Mouse (Mus musculus): ENCODE data around the gene Cacna1a. TPM values are rescaled to one million over a fixed set of nuclear protein-coding genes. Genes with fewer than 3 reads are reported as not detected.

The Cacna1a gene
- polyA plus RNA-seq, 1 experiment from 2014 or later = 4.0 TPM

DNA sequence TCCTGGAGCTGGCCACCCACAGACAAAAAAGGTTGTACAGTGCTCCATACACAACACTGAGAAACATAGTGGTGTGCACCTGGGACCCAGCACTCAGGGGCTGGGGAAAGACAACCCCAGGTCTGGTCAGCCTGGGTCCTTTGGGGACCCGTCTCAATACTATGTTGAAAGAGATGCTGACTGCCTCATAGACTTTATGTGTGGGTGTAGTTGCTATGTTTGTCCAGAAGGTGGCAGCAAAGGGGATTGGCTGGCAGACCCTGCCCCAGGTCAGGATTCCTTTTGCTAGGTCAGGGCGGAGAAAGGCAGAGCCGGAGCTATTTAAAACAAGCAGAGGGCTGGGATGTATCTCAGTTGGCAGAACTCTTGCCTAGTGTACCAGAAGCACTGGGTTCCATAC lies 191.4 kb downstream of the Cacna1a start:
- no peaks in the 10 kb centered on the region for H3K4me1 ChIP-seq
- H3K9ac ChIP-seq = no peak overlapping the region
- H3K4me3 ChIP-seq (replicated peaks) = no peak overlapping the region
- H3K4me2 ChIP-seq = no peak overlapping the region
- H3K36me3 ChIP-seq = no peaks in the 10 kb centered on the region
- WGBS = 18% methylated on average over 3 of the region's 3 CpGs
- no peak for ATAC-seq (replicated peaks; ENCODE audit: low FRiP score)
- H3K27ac ChIP-seq = no peak overlapping the region
- H3K27me3 ChIP-seq = no peaks in the 10 kb centered on the region
- no peaks in the 10 kb centered on the region for H3K9me3 ChIP-seq (replicated peaks)

DNA sequence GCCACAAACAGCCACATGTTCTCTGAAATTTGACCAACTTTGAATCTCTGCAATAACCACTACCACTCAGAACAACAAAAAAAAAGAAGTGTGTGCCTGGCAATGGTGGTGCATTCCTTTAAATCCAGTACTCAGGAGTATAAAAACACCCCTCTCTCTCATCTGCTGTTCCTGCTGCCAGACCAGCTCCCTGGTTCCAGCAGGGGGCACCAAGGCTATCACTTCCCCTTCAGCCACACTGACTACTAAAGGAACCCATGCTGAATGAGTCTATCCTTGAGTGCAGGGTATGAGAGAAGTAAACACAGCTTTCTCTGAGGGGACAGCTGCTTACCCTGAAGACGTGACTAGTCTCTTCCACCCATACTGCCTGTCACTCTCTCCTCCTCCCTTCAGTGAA lies 197.1 kb downstream of the Cacna1a start:
- Histone ChIP-seq H3K36me3 (no peaks in the 10 kb centered on the region), H3K4me1 (no peaks in the 10 kb centered on the region), H3K9me3 (replicated peaks) (no peaks in the 10 kb centered on the region), H3K4me3 (replicated peaks) (no peak overlapping the region), H3K4me2 (no peak overlapping the region), H3K27ac (no peak overlapping the region), H3K9ac (no peak overlapping the region), H3K27me3 (no peaks in the 10 kb centered on the region)
- WGBS = 41% methylated on average over 1 of the region's 1 CpGs
- ATAC-seq (replicated peaks; ENCODE audit: low FRiP score) = no peak

DNA sequence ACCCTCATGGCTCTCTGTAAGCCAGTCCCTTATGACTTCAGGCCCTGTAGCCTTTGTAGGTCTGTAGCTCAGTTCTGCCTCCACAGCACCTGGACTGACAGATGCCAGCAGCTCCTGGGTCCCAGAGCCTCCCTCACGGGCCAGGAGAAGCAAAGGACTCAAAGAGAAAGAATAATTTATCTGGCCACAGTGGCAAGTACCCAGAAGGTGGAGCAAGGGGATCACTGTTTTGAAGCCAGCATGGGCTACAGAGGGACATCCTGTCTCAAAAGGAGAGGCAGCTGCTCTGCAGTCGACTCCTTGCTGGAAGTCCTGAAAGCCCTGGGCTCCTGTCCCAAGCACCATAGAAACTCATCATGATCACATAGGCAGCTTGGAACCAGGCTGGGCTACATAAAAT lies 198.0 kb downstream of the Cacna1a start:
- Histone ChIP-seq H3K9ac (no peak overlapping the region), H3K4me3 (replicated peaks) (no peak overlapping the region), H3K27ac (no peak overlapping the region), H3K4me2 (no peak overlapping the region), H3K4me1 (no peaks in the 10 kb centered on the region), H3K36me3 (no peaks in the 10 kb centered on the region), H3K27me3 (no peaks in the 10 kb centered on the region), H3K9me3 (replicated peaks) (no peaks in the 10 kb centered on the region)
- ATAC-seq (replicated peaks; ENCODE audit: low FRiP score) = no peak
- 60% methylated on average over 2 of the region's 2 CpGs for WGBS

GRCm38 (mm10) chr8:84588498-84588897 lies 200.3 kb downstream of the Cacna1a start:
- Histone ChIP-seq H3K27ac (no peak overlapping the region), H3K36me3 (no peaks in the 10 kb centered on the region), H3K9ac (no peak overlapping the region), H3K4me2 (no peak overlapping the region), H3K27me3 (no peaks in the 10 kb centered on the region; the same call in 1 of the 2 replicates), H3K4me3 (replicated peaks) (no peak overlapping the region), H3K4me1 (0 out of 2 replicates have a peak, but pooled peaks cover 3% of the 10 kb centered on the region), H3K9me3 (replicated peaks) (no peaks in the 10 kb centered on the region)
- 68% methylated on average over 11 of the region's 11 CpGs for WGBS
- no peak for ATAC-seq (replicated peaks; ENCODE audit: low FRiP score)

- Histone ChIP-seq H3K4me3 (replicated peaks) (no peak overlapping the region), H3K9ac (no peak overlapping the region), H3K27ac (no peak overlapping the region), H3K36me3 (no peaks in the 10 kb centered on the region), H3K9me3 (replicated peaks) (no peaks in the 10 kb centered on the region), H3K4me2 (no peak overlapping the region), H3K27me3 (no peaks in the 10 kb centered on the region; the same call in 1 of the 2 replicates), H3K4me1 (0 out of 2 replicates have a peak, but pooled peaks cover 3% of the 10 kb centered on the region)
- WGBS = 29% methylated on average over 15 of the region's 15 CpGs
- ATAC-seq (replicated peaks; ENCODE audit: low FRiP score) = no peak; the same call in 1 of the 2 replicates
Measured at GRCm38 (mm10) chr8:84592015-84592662, 203.9 kb downstream of the Cacna1a start.

- Histone ChIP-seq H3K27me3 (no peaks in the 10 kb centered on the region; the same call in 1 of the 2 replicates), H3K9me3 (replicated peaks) (no peaks in the 10 kb centered on the region), H3K4me3 (replicated peaks) (no peak overlapping the region), H3K9ac (no peak overlapping the region), H3K4me2 (no peak overlapping the region), H3K4me1 (0 out of 2 replicates have a peak, but pooled peaks cover 3% of the 10 kb centered on the region), H3K36me3 (no peaks in the 10 kb centered on the region), H3K27ac (no peak overlapping the region)
- ATAC-seq (replicated peaks; ENCODE audit: low FRiP score) = no peak
- 100% methylated on average over 1 of the region's 1 CpGs for WGBS
Measured at GRCm38 (mm10) chr8:84593143-84593542, 204.9 kb downstream of the Cacna1a start.

GRCm38 (mm10) chr8:84594099-84594780 lies 206.0 kb downstream of the Cacna1a start:
- Histone ChIP-seq H3K27ac (no peak overlapping the region), H3K9ac (no peak overlapping the region), H3K36me3 (no peaks in the 10 kb centered on the region), H3K4me3 (replicated peaks) (no peak overlapping the region), H3K9me3 (replicated peaks) (no peaks in the 10 kb centered on the region), H3K4me2 (no peak overlapping the region), H3K4me1 (0 out of 2 replicates have a peak, but pooled peaks cover 3% of the 10 kb centered on the region), H3K27me3 (peaks cover 5% of the 10 kb centered on the region; the same call in 1 of the 2 replicates)
- ATAC-seq (replicated peaks; ENCODE audit: low FRiP score) = no peak
- 69% methylated on average over 9 of the region's 9 CpGs for WGBS

- H3K27me3 ChIP-seq = peaks cover 13% of the 10 kb centered on the region; the same call in 1 of the 2 replicates
- no peak overlapping the region for H3K9ac ChIP-seq
- no peaks in the 10 kb centered on the region for H3K36me3 ChIP-seq
- H3K4me2 ChIP-seq = no peak overlapping the region
- no peak overlapping the region for H3K4me3 ChIP-seq (replicated peaks)
- no peak overlapping the region for H3K27ac ChIP-seq
- ATAC-seq (replicated peaks; ENCODE audit: low FRiP score) = no peak
- 23% methylated on average over 9 of the region's 9 CpGs for WGBS
- H3K9me3 ChIP-seq (replicated peaks) = no peaks in the 10 kb centered on the region
- peaks cover 7% of the 10 kb centered on the region for H3K4me1 ChIP-seq
Measured at GRCm38 (mm10) chr8:84595648-84596047, 207.4 kb downstream of the Cacna1a start.

GRCm38 (mm10) chr8:84599401-84599800 lies 211.2 kb downstream of the Cacna1a start:
- H3K9me3 ChIP-seq (replicated peaks) = no peaks in the 10 kb centered on the region
- 92% methylated on average over 1 of the region's 1 CpGs for WGBS
- no peak for ATAC-seq (replicated peaks; ENCODE audit: low FRiP score)
- no peak overlapping the region for H3K4me2 ChIP-seq
- no peaks in the 10 kb centered on the region for H3K36me3 ChIP-seq
- H3K27ac ChIP-seq = no peak overlapping the region
- peaks cover 16% of the 10 kb centered on the region for H3K4me1 ChIP-seq
- no peak overlapping the region for H3K9ac ChIP-seq
- peaks cover 33% of the 10 kb centered on the region for H3K27me3 ChIP-seq
- no peak overlapping the region for H3K4me3 ChIP-seq (replicated peaks)

GRCm38 (mm10) chr8:84600311-84600907 lies 212.2 kb downstream of the Cacna1a start:
- H3K9ac ChIP-seq = peak overlapping the region; percentile 31
- no peak overlapping the region for H3K27ac ChIP-seq
- peak overlapping the region; percentile 34 for H3K4me3 ChIP-seq (replicated peaks)
- WGBS = 6% methylated on average over 26 of the region's 26 CpGs
- H3K4me1 ChIP-seq = peaks cover 16% of the 10 kb centered on the region
- H3K36me3 ChIP-seq = no peaks in the 10 kb centered on the region
- no peaks in the 10 kb centered on the region for H3K9me3 ChIP-seq (replicated peaks)
- H3K4me2 ChIP-seq = peak overlapping the region; percentile 66
- 0 out of 2 replicates have a peak, but pooled peaks have one; percentile 6 for ATAC-seq (replicated peaks; ENCODE audit: low FRiP score)
- peaks cover 33% of the 10 kb centered on the region for H3K27me3 ChIP-seq

GRCm38 (mm10) chr8:84601221-84601751 lies 213.0 kb downstream of the Cacna1a start:
- Histone ChIP-seq H3K4me2 (peak overlapping the region; percentile 66), H3K4me1 (peaks cover 16% of the 10 kb centered on the region), H3K36me3 (no peaks in the 10 kb centered on the region), H3K27me3 (peaks cover 33% of the 10 kb centered on the region), H3K4me3 (replicated peaks) (peak overlapping the region; percentile 34), H3K9me3 (replicated peaks) (no peaks in the 10 kb centered on the region), H3K27ac (no peak overlapping the region), H3K9ac (no peak overlapping the region)
- ATAC-seq (replicated peaks; ENCODE audit: low FRiP score) = peak; percentile 23; the same call in 1 of the 2 replicates
- 3% methylated on average over 19 of the region's 19 CpGs for WGBS

Measured in kidney, embryonic 15.5 days (tissue).